Mouse (Mus musculus) heart, postnatal 4 days (tissue): Measurements from ENCODE around the gene Zbtb25. TPM values are rescaled to one million over a fixed set of nuclear protein-coding genes. Genes with fewer than 3 reads are reported as not detected.

Source experiments
- total RNA-seq, 2 experiments: library from RNA; stranded (reverse); gene quantifications; 2 replicates each; pipeline ENCODE4 v1.2.3; 2021

Gene Zbtb25
- total RNA-seq, 2 experiments from 2014 or later, result 9.5 to 11.5 TPM

Other genes with a start within 250 kb of the Zbtb25 start
- gene Esr2, start 192.3 kb downstream of the Zbtb25 start, total RNA-seq, result under 1 TPM; 0.12 to 0.23 TPM
- not detected for gene Tex21, start 122.9 kb downstream of the Zbtb25 start, total RNA-seq
- gene Mthfd1, start 114.3 kb downstream of the Zbtb25 start, total RNA-seq, result 10 to 100 TPM; 35.0 to 37.4 TPM
- 1 to 10 TPM; 3.2 to 3.3 TPM for gene Akap5, start 44.7 kb downstream of the Zbtb25 start, total RNA-seq
- 1 to 10 TPM; 6.9 to 7.6 TPM for gene Zbtb1, start 664 bp upstream of the Zbtb25 start, total RNA-seq
- gene Hspa2, start 34.6 kb upstream of the Zbtb25 start, total RNA-seq, result 10 to 100 TPM; 13.5 to 14.6 TPM
- 1 to 10 TPM; 1.6 to 1.8 TPM for gene Ppp1r36, start 47.9 kb upstream of the Zbtb25 start, total RNA-seq
- gene Plekhg3, start 161.3 kb upstream of the Zbtb25 start, total RNA-seq, result 10 to 100 TPM; 29.5 TPM